Mouse (Mus musculus): ENCODE measurements around the gene Klf13.

Klf13 gene

DNA sequence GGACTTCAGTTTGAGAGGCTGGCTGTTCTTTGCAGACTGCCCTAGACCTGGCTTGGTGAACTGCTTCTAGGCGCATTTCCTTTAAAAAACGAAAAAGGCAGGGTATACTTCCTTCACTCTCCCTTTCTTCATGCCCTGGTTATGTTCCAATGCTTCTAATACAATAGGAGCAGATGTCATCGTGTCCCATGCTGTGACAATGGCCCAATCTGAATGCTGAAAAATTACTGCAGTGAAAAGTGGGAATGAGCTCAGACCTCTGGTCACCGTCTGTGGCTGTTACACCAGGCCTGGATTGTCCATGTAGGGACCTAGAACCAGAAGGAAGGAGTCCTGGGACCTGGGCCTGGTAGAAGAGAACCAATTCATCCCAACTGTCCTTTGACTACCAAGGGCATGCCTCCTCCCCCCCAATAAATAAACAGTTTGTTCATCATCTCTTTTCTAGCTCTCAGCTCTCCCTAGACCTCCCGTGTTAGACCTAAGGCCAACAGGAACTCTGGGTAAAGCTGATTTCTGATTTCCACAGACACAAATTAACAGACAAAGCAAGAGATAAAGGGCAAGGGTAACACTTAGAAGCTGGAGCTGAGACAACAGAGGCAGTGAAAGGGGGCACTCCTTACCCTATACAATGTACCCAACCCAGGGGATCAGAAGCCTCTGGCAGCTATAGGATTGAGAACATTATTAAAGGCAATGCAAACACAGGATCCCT lies 30.8 kb downstream of the Klf13 start:
- no peak for DNase-seq (ENCODE audit: low read depth)

DNA sequence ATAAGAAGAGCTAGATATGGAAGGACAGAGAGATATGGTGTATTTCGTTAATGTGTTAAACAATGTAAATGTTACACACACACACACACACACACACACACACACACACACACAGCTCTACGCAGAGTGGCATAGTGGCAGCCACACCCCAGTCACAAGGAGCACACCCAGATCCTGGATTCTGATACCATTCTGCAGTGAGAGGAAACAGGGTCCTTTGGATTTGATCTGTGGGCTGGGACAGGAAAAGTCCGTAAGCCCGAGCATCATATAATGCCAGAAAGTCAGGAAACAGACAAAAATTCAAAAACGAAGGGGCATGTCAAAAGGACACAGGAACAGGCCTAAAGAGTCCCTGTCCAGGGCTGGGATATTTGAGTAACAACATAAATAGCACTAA lies 33.1 kb downstream of the Klf13 start:
- DNase-seq (ENCODE audit: low read depth) = no peak

DNA sequence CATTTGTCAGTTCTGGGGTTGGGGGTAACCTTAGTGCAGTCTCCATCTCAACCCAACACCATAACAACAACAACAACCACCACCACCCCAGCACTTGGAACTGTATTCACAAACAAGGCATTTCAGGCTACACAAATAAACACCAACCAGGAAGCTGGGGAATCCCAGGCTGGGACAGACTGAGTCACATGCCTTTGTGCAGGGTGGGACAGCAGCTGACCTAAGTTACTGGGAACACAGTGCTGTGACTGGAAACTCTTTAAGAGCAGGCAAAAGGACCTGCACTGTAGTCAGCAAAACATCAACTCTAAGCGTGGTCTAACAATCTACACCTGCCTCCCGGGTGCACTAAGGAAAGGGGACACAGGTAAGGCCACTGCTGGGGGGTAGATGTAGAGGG lies 33.5 kb downstream of the Klf13 start:
- peak; percentile 45 for DNase-seq (ENCODE audit: low read depth)

DNA sequence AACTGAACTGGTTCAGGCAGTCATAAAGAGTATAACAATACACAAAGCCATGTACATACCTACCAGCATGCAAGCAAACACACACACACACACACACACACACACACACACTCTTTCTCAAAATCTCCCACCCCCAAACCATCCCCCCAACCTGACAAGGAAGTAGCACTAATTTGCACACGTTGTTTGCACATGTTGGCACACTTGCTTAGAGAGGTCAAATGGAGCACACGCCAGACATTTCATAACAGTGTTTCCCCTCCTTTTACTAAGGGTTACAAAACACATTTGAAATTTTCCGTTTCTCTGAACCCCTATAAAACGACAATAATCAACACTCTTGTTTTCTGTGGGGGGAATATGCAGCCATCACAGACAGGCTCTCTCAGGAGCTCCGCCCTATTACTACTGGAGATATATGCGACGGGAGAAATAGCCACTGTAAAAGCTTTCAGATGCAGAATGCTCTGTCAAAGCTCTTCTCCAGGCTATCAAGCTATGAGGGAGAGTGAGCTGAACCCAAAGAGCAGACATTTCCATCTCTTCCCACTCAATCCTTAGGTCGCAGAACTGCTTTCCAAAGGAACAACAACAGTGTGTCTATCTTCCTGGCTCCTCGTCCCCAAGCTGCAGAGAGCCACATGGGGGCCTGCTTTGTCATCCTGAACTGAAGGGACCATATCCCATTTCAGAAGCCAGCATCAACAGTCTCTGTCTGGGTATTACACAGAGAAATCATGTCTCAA lies 34.9 kb downstream of the Klf13 start:
- DNase-seq (ENCODE audit: low read depth) = no peak

DNA sequence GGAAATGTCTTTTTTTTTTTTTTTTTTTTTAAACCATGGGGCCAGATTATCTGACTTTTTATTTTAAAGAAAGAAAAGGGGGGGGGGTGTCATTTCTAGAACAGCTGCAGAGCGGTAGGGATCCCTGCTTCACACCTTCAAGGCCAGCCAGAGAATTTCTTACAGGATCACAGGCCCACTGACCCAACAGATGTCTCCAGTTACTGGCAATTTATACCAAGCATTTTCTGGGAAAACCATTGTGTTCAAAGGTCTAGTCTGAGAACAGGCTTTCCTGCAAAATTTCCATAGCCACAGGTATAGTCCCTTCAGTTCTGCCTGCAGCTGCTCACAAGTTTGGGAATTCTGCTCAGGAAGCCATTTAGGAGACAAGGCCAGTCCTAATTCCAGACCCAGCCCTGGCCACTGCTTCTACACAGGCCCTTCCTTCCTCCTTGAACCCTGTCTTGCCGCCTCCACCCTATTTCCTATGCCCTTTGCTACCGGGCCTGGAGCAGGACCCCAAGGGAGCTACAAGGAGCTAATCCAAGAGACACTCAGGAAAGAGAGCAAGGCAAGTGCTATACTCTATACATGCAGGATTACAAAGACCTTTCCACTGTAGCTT lies 36.0 kb downstream of the Klf13 start:
- DNase-seq (ENCODE audit: low read depth) = no peak

DNA sequence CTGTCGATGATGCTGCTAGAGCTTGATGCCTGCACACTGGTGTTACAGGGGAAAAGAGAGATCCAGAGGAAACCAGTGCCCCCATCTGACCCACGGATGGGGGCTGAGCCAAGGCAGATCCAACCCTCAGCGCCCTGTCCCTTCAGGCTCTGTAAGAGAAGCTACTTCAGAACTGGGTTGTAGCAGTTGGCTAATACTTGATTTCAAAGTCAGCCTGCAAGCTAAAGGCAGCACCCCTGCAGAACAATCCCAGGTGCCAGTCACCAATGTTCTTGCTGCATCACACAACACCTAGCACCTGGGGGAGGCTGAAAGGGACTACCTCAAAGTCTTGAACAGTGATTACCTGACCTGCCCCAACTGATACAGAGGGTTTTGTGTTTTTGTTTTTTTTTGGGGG lies 36.8 kb downstream of the Klf13 start:
- no peak for DNase-seq (ENCODE audit: low read depth)

DNA sequence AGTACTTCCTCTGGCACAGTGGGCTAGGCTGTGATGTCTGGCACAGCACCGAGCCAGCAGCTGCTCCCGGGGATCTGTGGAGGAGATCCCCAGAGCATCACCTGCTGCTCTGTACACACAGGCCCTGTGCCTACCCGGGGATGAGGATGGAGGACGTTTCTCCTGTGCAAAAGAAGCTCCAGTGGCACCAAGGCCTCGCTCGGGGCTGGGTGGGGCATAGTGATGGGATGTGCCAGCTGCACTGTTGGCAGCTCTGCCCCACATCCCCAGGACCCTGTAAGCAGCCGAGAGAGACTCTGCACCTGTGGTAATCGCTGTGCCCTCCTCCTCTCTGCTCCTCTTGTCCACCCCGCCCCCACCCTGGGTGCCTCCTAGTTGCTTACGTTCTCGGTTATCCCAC lies 37.4 kb downstream of the Klf13 start:
- no peak for DNase-seq (ENCODE audit: low read depth)

DNA sequence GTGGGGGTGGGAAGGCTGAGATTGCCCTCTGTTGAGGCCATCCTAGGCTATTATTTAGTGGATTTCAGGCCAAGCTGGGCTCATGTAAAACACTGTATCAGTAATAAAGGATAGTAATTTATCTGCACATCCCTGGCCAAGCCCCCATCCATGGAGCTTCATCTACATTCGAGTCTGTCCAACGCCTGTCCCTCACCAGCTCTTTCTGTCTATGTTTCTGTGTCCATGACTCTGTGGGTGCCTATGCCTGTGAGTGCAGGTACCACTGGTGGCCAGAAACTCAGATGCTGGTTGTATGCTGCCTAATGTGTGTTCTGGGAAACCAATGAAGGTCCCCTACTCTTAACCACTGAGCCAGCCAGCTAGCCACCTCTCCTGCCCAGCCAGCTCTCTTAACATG lies 38.3 kb downstream of the Klf13 start:
- no peak for DNase-seq (ENCODE audit: low read depth)

DNA sequence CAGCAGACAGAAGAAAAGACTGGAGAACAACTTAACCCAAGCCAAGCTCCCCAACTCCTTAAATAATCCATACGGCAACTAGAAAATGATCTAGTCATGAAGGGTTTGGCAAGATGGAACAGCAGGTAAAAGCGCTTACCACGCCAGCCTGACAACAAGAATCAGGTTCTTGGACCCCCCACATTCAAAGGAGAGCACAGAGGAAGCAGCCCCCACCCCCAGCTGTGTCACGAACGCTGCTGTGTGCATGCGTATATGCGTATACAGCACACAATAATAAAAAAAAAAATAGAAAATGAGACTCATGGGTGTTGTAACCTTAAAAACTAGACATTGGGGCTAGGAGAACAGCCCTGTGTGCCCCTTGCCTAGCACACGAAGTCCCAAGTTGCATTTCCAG lies 38.8 kb downstream of the Klf13 start:
- no peak for DNase-seq (ENCODE audit: low read depth)

DNA sequence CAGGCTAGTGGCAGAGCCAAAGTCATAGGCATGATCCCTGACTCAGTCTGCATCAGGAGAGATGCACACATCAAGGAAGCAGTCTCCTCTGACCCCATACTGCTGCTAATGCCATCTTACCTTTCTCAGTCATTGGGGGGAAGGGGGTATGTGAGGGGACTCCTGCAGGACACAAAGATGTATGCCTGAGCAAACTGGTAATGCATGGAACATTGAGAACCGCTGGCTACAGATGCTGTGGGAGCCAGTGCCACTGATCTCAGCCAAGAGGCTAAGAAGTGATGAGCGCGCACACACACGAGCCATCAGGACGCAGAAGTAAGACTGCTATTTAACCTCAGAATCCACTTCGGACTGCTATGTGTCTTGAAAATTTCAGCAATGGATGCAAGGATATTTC lies 40.5 kb downstream of the Klf13 start:
- DNase-seq (ENCODE audit: low read depth) = no peak

DNA sequence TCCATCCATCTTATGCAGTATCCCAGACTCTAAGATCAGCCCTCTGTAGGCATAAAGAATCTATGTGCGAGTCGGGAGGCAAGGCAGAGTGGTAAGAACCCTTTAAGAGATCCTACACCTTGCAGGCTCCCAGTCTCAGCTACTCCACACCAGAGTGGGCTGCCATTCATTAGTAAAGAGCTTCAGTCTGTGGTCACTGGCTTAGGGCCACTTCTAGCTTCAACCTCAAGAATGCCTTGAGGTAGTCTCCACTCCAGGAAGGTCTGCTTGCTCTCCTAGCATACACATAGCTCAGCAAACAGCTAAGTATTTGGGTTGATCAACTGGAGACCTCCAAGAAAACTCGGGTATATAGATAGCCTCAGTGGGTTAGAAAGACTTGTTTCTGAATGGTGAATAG lies 41.1 kb downstream of the Klf13 start:
- DNase-seq (ENCODE audit: low read depth) = no peak

DNA sequence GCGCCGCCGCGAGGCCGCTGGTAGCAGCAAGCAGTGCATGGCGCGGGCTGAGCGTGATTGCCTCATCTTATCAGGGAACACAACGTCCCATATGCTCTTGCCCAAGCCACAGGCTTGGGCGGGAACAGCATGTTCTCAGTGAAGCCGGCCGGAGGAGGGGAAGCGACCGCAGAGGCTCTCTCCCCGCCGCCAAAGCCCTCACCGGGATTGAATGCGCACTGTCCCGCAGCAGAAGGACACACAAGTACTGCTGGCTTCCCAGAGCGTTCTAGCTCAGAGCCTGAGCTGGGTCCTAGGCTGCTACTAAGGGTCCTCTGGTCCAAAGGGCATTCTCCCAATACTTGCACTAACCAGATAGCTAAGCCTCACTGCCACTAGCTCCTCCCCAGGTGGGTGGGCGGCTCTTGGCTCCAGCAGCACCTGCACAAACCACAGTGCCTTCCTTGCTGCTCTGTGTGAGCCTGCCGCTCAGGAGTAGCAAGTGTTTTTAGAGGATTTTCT lies 41.7 kb downstream of the Klf13 start:
- DNase-seq (ENCODE audit: low read depth) = peak; percentile 71

DNA sequence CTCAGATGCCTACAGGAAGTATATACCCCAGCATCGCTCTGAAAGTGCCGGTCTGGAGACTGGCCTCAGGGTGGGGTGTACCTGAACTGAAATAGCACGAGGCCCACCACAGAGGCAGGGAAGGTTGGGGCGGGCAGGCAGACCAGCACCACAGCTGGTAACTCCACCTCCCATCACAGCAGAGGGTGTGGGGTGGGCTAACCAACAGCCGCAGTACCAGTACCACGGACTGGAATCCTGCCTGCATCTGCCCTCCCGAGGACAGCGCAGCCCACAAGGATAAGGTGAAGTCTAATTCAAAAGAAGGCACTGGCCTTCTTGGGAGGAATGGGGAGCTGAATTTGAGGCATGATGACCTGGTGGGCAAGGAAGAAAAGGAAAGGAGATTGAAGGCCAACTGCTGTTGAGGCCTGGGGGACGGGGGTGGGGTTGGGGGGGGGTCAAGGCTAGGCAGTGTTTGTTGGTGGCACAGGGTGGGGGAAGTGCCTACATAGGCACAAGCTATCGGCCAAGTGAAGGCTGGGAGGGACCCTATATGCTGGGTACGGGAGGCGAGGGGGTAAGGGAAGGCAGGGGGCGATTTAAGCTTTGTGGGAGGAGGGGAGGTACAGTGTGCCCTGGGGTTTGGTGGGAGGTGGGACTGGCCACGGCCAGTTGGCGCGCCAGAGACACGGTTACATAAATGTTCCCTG lies 42.3 kb downstream of the Klf13 start:
- DNase-seq (ENCODE audit: low read depth) = no peak

DNA sequence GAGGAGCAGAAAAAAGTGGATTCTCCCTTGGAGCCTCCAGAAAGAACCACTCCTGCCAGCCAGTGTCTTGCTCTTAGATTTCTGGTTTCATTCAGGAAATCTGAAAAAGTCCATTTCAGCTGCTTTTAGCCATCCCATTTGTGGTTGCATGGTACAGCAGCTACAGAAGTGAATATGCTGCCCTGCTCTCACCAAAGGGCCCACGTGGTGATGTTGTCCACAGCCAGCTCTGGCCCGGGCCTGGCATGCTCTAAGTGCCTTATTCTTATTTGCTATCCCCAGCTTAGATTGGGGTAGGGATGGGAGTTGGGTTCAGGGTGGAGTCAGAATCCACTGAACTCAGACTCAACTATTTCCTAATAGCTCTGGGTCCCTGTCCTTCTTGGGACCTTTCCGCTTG lies 43.5 kb downstream of the Klf13 start:
- no peak for DNase-seq (ENCODE audit: low read depth)

DNA sequence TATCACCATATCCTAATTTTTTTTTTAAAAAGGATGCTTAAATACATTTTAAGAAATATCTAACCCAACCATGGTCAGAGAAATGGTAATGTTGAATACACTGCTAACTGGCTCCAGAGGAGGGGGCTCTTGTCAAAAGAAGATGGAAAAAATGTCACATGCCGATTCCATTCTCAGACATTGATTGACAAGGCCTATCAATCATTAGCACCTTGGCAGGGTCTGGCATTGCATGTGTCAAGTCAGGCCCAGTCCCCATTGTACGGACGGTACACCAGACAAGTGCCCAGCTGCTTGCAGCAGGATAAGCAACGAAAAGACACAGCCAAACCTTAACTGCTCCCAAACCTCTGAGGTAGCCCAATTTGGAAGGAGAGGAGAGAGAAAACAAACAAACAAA lies 44.1 kb downstream of the Klf13 start:
- DNase-seq (ENCODE audit: low read depth) = no peak

DNA sequence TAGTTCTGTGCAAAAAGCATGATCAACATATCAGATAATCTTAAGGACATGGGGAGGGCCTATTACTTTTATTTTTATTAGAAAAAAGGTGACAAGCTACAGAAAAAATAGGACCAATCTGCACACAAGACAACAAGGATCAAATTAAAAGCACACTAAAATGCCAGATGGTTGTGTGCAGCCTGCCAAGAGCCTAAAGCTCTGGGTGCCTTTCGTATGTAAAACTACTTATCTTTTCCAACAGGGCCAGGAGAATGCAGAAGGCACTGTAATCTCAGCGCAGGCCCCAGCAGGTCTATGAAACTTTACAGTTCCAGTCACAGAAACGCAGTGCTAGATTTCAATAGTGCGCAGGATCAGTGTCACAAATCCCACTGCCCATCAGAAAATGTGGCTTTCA lies 45.0 kb downstream of the Klf13 start:
- DNase-seq (ENCODE audit: low read depth) = no peak

DNA sequence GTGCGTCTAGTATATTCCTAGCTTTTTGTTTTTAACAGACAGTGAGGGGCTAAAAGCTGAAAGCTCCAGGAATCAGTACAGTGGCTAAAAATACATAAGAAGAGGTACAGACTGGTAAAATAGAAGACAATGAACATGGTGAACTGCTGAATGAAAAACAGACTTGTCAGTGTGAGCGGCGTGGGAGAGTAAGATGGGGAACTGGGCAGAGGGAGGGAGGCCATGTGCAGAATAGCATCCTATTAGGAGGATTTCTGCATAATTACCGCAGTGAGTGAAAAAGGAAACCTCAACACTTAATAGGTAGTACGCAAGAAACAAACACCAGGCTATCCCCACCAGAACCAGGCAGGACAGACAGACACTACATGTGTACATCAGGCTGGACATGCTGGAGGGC lies 45.5 kb downstream of the Klf13 start:
- no peak for DNase-seq (ENCODE audit: low read depth)

DNA sequence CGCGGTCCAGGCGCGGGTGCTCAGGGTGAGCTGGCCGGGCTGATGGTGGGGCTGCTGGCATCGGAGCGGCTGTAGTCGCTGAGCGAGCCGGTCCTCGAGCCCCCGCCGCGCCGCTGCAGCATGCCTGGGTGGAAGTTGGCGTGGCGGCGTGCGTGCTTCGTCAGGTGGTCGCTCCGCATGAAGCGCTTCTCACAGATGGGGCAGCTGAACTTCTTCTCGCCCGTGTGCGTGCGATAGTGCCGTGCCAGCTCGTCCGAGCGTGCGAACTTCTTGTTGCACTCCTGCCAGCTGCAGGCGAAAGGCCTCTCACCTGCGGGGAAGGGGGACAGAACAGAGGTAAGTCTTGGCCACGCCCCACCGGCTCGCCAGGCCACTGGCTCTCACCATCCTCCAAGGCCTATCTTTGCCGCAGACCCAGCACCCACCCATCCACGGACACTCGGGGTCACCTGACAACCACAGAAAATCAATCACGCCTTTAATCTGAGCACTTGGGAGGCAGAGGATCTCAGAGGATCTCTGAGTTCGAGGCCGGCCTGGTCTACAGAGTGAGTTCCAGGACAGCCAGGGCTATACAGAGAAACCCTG lies 47.1 kb downstream of the Klf13 start:
- DNase-seq (ENCODE audit: low read depth) = no peak

DNA sequence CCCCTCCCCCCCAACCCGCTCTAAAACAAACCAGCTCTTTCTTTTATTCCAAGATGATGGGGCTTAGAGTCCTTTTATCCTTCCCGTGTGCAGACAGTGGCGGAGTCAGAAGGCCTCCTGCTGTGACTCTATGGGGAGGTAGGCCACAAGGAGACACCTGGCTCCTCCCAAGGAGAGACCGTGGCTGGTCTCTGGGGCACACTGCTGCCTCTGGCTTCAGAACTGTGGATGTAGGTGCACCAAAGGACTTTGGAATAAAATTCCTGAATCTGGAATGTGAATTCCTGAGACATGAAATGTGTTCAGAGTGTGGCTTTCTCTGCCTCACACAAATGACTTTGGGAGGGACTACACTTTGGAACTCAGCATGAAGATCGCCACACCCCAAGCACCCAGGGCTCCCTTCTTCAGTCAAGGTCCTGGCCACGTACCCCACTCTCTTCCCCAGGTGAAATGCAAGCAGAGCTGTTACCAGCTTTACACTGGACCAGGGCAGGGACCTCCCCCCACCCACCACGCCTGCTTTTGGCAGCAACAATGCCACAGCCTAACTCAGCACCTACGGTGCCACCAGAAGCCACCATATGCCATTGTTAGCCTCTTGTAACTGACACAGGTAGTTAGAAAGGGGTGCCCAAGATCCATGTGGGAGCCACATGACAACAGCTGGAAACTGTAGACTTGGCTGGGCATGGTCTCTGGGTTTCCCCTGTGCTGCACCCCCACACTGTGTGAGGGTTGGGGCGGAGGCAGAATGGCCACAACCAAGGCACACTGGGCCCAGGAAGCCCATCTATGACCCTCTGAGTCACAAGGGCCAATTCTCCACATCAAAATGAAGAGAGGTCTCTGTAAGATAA lies 49.4 kb downstream of the Klf13 start:
- DNase-seq (ENCODE audit: low read depth) = no peak

DNA sequence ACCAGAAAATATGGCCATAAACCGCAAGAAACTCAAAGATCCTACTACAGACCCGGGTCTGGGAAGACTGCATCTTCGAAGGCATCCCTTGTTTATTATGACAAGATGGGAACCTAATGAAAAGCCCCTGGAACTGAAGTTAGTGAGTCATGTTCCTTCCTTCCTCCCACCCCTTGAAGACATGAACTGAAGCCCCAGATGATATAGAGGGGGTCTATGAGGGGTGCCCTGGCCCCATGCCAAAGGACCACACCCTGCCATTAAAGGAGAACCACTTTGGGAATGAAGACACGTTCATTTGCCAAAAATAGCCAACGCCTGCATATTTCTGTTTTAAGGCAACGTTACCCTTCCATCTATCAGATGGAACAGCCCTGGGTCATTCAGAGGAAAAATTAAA lies 50.0 kb downstream of the Klf13 start:
- DNase-seq (ENCODE audit: low read depth) = no peak

DNA sequence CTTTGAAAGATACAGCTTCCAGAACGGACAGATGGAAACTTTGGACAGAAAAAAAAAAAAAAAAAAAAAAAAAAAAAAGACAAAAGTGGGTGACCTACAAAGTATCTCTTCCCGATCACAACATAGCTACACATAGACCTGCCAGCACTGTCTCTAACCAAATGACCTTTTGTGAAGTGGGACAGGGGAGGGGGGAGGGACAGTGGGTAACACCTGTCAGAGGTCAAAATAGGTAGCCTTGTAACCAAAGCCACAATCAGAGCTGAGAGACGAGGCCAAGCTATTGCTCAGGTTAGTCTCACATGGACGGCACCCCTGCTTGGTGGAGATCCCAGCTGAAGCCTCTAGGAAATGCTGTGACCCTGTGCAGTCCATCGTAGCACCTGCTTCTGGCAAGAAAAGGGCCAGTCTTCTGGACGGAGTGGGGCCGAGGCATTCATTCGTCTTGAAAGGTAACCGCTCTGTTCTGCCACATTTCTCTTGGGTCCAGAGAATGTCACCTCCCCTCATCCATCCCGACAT lies 51.1 kb downstream of the Klf13 start:
- no peak for DNase-seq (ENCODE audit: low read depth)
